Mouse (Mus musculus) lung, postnatal 0 days (tissue): ENCODE results near the gene 4933402J07Rik.

ENCODE experiments used
- CTCF ChIP-seq: IDR thresholded peaks from 2 replicates; pipeline ENCODE4 v1.5.1; 2016; ENCODE audit warnings: antibody characterized with exemption, mild to moderate bottlenecking
- EP300 ChIP-seq: IDR thresholded peaks from 2 replicates; pipeline ENCODE4 v1.6.1; 2016; ENCODE audit warnings: antibody characterized with exemption, mild to moderate bottlenecking, control low read depth

GRCm38 (mm10) chr8:87619118-87619517 lies 55.5 kb downstream of the 4933402J07Rik start:
- TF ChIP-seq EP300 = no peak
- TF ChIP-seq CTCF = peak; percentile 7; the same call in 1 of the 2 replicates
